Mouse (Mus musculus) bone marrow, adult 2 months (tissue): ENCODE measurements at regions not wholly inside any gene's neighbourhood (a gene's known extent, or its start where the extent isn't known, plus 50 kb on each side); places are given as distances from the start of the nearest gene placed in this dataset.
A peak's percentile ranks its signal among the peaks of the same experiment; 100 is the strongest.

Experiments
- H3K27ac ChIP-seq: fragments of 200-500 bp; 2 replicates; pipeline ENCODE4 v1.5.1; 2012; ENCODE audit warnings: low read depth, mild to moderate bottlenecking, control low read depth, inconsistent platforms, low read length; ENCODE audit not compliant: control insufficient read depth, poor library complexity, insufficient read depth
- H3K4me1 ChIP-seq: fragments of 200-500 bp; 2 replicates; pipeline ENCODE4 v1.6.1; 2011; ENCODE audit warnings: low read length; ENCODE audit not compliant: control insufficient read depth, insufficient read depth
- H3K4me3 ChIP-seq: fragments of 200-500 bp; replicated peaks from 2 replicates; pipeline ENCODE3; 2011; ENCODE audit warnings: mild to moderate bottlenecking, low read depth, low read length, control low read depth; ENCODE audit not compliant: control insufficient read depth
- CTCF ChIP-seq: fragments of 200-500 bp; IDR thresholded peaks from 2 replicates; pipeline ENCODE4 v1.5.1; 2011; ENCODE audit warnings: low read length, control low read depth; ENCODE audit not compliant: control insufficient read depth, insufficient read depth
- POLR2A ChIP-seq: fragments of 200-500 bp; IDR thresholded peaks from 2 replicates; pipeline ENCODE4 v1.6.1; 2011; ENCODE audit warnings: low read depth, mild to moderate bottlenecking, control low read depth, low read length, borderline replicate concordance; ENCODE audit not compliant: control insufficient read depth
- WGBS: fragments of 180-500 bp; shearing (Covaris S2); methylation state at CpG from one replicate; pipeline ENCODE4 v1.1.7; 2018; 5-methylcytosine and 5-hydroxymethylcytosine counted together

- WGBS = 80% methylated on average over 7 of the region's 7 CpGs
- Histone ChIP-seq H3K27ac (no peak overlapping the region), H3K4me1 (no peaks in the 10 kb centered on the region), H3K4me3 (no peak overlapping the region)
- no peak for TF ChIP-seq POLR2A
- TF ChIP-seq CTCF = no peak
Observed at GRCm38 (mm10) chr9:32933237-32934071, 297.4 kb downstream of the Ets1 start.

DNA sequence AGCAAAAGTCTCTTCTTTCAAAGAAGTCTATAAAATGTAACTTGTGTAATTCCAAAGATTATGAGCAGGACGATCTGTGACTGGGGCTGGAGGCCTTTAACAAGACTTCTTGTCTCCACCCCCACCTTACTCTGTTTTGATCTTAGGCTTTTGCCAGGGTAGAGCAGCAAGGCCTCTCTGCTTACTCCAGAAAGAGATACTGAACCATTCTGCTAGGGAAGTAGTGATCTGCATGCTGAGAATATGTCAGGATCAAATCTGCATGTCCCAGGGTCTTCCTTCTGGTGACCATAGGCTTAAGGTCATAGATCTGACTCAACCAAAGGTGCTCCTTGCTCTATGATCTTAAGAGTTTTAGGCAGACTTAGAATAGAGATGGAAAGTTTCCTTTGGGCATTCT lies 298.4 kb downstream of the Ets1 start:
- no peak overlapping the region for H3K4me3 ChIP-seq
- H3K27ac ChIP-seq = no peak overlapping the region
- 78% methylated on average over 1 of the region's 1 CpGs for whole genome bisulfite sequencing
- TF ChIP-seq POLR2A (no peak), CTCF (no peak)
- H3K4me1 ChIP-seq = no peaks in the 10 kb centered on the region

GRCm38 (mm10) chr9:32936462-32936861 lies 300.4 kb downstream of the Ets1 start:
- Histone ChIP-seq H3K4me1 (no peaks in the 10 kb centered on the region), H3K4me3 (no peak overlapping the region), H3K27ac (no peak overlapping the region)
- TF ChIP-seq CTCF (no peak), POLR2A (no peak)
- 82% methylated on average over 9 of the region's 9 CpGs for WGBS

- Histone ChIP-seq H3K4me1 (no peaks in the 10 kb centered on the region), H3K4me3 (no peak overlapping the region), H3K27ac (no peak overlapping the region)
- 77% methylated on average over 7 of the region's 7 CpGs for WGBS
- TF ChIP-seq CTCF (no peak), POLR2A (no peak)
Observed at GRCm38 (mm10) chr9:32937391-32937790, 301.4 kb downstream of the Ets1 start.

DNA sequence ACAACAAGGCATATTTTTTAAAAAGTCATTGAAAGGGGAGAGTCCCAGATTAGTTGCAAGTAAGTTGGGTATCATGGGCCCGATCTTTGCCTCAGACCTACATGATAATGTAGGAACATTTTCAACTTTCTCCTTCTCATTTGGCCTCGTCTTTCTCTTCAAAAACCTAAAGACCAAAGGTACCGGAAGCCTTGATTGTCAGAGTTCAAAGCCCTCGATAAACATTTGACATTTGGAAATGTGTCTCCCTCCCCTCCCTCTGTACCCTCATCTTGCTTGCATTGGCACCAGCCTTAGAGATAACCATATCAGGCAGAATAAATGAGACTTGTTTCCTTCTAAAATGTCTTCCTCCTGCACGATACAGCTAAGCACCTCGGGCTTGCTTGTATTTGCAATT lies 302.8 kb downstream of the Ets1 start:
- no peak overlapping the region for H3K27ac ChIP-seq
- H3K4me1 ChIP-seq = no peaks in the 10 kb centered on the region
- TF ChIP-seq POLR2A = no peak
- no peak for TF ChIP-seq CTCF
- 72% methylated on average over 6 of the region's 6 CpGs for WGBS
- no peak overlapping the region for H3K4me3 ChIP-seq

- no peak for TF ChIP-seq POLR2A
- no peak for TF ChIP-seq CTCF
- 74% methylated on average over 3 of the region's 3 CpGs for WGBS
Observed at GRCm38 (mm10) chr9:32939626-32940025, 303.6 kb downstream of the Ets1 start.

DNA sequence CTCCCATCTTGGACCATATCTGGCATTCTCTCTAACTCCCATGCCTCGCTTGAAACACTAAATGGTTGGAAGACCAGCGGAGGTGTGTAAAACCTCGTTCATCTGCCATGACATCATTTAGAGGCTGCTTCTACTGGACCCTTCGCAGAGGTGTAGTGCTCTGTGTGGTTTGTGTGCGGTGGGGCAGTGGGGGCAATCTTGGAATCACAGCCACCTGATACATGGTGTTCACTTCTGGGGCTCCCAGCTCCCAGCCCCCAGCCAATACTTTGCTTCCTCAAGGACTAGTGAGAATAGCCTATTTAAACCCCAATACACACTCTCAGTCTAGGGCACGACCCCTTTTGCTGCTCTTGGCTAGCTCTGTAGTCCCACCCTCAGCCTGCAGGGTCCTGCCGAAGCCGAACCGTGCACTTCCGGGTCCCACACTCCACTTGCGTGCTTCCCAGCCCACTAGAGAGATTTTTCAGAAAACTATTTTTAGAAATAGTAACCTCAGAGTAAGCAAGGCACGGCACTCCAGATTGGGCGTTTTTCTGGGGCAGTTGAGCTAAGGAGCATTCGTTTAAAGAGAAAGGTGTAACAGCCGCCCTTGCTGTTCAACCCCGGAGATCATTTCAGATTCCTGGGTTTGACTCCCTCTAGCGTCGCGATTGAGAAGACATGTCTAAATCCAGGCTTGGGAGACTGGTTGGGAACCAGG lies 304.2 kb downstream of the Ets1 start:
- Histone ChIP-seq H3K4me1 (no peaks in the 10 kb centered on the region), H3K4me3 (peak overlapping the region; percentile 53), H3K27ac (peak overlapping the region; percentile 3; the same call in 1 of the 2 replicates)
- TF ChIP-seq POLR2A = no peak
- peak; percentile 53 for TF ChIP-seq CTCF
- WGBS = 17% methylated on average over 19 of the region's 19 CpGs

More at GRCm38 (mm10) chr9:32939626-32940025, 303.6 kb downstream of the Ets1 start:
- Histone ChIP-seq H3K4me3 (no peak overlapping the region), H3K4me1 (no peaks in the 10 kb centered on the region), H3K27ac (no peak overlapping the region)
